Mouse (Mus musculus) liver, embryonic 14.5 days (tissue): Measurements from ENCODE around the gene Klhl2.

Source experiments
- CTCF ChIP-seq: IDR thresholded peaks from 2 replicates; pipeline ENCODE4 v1.5.1; 2016; ENCODE audit warnings: antibody characterized with exemption, low read depth, control low read depth
- EP300 ChIP-seq: IDR thresholded peaks from 2 replicates; pipeline ENCODE4 v1.6.1; 2016; ENCODE audit warnings: antibody characterized with exemption, low read depth

GRCm38 (mm10) chr8:64790418-64790817, 59.4 kb downstream of the Klhl2 start:
- TF ChIP-seq CTCF = no peak
- TF ChIP-seq EP300 = no peak
